Mouse (Mus musculus) spleen, postnatal 14 days (tissue): Measurements from ENCODE around the gene Hoxa1.

Source experiments
- DNase-seq, 2 experiments: peaks; one replicate each; pipeline ENCODE4 v3.0.0; 2021 to 2022; ENCODE audit warnings: low spot score in 2 of 2

Gene Hoxa1

DNA sequence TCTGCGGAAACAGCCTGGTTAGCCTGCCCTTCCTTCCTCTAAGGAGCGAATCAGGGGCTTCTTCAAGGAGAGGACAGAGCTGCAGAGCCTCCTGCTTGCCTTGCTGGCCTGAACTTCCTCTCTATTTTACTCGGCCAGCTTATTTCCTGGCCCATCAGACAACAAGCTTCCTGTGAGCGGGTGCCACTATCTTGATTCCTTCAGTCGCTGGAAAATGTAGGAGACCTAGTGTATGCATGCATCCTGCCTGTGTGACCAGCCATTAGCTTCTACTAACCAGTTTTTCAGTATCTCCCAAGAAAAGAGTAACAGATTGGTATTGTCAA, 12.7 kb upstream of the Hoxa1 start:
- DNase-seq, result no peak

DNA sequence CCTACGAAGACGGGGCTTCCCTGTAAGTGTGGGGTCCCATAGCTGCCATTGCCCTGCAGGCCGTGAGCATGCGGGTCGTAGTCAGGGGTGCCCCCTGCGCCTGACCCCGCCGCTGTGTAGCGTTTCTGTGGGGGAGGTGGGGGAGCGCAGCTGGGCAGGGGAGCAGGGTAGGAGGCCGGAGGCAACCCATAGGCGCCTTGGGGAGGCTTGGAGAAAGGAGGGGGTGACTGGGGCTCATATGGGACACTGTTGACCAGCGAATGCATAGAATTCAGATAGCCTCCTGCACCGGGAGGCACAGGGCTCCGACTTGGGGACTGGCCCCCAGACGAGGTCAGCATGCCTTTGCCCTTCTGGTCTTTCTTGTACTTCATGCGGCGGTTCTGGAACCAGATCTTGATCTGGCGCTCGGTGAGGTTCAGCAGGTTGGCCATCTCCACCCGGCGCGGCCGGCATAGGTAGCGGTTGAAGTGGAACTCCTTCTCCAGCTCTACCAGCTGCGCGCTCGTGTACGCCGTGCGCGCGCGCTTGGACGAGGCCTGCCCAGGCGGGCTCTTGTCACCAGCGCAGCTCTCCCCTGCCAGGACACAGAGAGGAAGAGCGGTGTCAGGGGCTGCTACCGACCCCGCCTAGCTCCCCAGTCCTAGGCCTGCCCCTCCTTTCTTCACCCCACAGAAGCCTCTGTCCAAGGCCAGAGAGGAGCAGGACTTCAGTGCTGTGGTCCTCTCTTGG, 12.2 kb upstream of the Hoxa1 start:
- DNase-seq, result no peak

- DNase-seq, result no peak
These were observed 11.5 kb upstream of the Hoxa1 start for GRCm38 (mm10) chr6:52169499-52170165.

GRCm38 (mm10) chr6:52168191-52169055, 10.3 kb upstream of the Hoxa1 start:
- no peak for DNase-seq

- DNase-seq, result no peak
These were observed 9.6 kb upstream of the Hoxa1 start for GRCm38 (mm10) chr6:52167736-52168161.

GRCm38 (mm10) chr6:52167176-52167575, 9.1 kb upstream of the Hoxa1 start:
- no peak for DNase-seq

GRCm38 (mm10) chr6:52166431-52167077, 8.4 kb upstream of the Hoxa1 start:
- DNase-seq, result no peak

GRCm38 (mm10) chr6:52165441-52166370, 7.6 kb upstream of the Hoxa1 start:
- DNase-seq, result no peak

DNA sequence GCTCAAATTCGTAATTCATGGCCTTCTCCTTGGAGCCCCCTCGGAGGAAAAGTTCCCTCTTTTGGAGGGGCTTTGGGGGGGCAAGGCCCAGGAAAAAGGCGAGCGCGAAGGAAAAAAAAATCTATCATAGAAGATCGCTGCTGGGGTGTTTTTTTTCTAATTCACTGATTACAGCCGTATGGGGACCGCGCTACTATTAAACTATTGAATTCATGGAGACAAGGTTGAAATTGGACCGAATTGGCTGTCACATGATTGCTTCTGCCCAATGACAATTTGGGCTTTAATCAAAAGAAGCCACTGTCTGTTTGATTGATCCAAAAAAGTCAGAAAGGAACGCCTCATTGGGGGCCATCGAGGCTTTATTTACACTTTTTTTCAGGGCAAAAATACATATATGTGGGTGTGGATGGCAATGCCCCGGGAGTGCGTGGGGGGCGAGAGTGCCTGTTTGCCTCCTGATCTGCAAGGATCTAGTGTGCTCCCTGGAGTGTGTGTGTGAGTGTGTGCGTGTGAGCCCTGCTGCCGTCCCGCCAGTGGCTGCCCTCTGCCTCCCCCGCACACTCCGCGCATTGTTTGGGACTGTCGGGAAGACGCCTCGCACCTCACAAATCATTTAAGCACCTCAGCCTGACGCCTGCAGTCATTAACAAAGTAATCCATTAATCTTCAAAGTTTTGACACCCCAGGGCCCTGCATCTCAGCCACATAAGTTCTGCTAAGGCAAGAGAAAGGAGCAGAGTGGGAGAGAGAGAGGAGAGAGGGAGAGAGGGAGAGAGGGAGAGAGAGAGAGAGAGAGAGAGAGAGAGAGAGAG, 6.7 kb upstream of the Hoxa1 start, which contains the start of gene Hoxa2:
Gene Hoxa2 (minus strand): TSS at position 206 of the 815 bp plus-strand sequence.
- no peak for DNase-seq

DNA sequence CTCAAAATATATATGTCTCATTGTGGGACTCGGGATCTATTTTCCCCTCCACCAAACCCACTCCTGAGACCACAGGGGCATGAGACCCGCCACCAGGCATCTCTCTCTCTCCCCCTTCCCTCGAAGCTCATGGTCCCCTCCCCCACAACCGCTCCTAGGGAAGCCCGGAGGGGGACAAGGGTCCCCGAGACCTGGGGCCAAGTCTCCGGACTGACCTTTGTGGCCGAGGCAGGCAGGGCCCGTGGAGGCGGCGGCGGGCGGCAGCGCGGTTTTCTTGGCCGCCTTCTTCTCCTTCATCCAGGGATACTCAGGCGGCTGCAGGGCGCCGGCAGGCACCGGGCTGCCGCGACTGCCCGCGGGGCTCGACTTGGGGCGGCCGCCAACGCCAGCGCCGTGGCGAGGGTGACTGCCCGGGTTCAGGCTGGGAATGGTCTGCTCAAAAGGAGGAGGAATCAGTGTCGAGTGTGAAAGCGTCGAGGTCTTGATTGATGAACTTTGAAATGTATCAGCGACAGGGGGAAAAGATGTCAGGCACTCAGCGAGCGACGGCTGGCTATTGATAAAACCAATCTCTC, 6.0 kb upstream of the Hoxa1 start:
- DNase-seq, result no peak

- no peak for DNase-seq
These were observed 5.4 kb upstream of the Hoxa1 start for GRCm38 (mm10) chr6:52163366-52164031.

DNA sequence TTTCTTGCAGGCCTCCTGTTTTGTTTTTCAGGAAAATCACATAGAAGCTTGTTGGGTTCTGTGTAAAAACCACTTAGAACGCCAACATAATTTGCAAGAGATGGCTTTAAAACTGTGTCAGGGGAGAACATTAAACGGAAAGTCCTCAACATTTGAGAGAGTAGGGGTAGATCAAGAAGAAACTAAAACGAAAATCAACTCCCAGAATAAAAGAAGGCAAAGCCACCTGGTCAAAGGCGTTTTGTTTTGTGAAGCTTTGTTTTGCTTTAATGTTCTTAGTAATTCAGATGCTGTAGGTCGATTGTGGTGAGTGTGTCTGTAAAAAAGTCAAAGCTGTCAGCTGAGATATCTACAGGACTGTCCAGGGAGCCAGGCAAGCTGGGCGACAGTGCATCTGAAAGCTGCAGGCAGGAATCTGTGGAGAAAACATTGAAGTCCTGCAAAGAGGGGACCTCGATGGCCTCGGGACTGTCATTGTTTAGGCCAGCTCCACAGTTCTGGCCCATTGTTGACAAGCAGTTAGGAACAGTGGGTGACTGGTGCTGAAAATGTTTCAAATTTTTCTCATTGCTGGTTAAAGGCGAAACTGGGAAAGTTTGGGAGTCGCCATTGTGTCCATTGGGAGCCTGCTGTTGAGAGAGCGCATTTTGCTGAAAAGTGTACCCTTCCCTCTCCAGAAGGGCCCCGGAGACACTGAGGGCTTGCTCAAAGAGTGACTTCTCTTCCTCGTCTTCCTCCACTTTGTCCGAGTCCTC, 4.7 kb upstream of the Hoxa1 start:
- no peak for DNase-seq

GRCm38 (mm10) chr6:52162093-52162380, 3.9 kb upstream of the Hoxa1 start:
- no peak for DNase-seq

DNA sequence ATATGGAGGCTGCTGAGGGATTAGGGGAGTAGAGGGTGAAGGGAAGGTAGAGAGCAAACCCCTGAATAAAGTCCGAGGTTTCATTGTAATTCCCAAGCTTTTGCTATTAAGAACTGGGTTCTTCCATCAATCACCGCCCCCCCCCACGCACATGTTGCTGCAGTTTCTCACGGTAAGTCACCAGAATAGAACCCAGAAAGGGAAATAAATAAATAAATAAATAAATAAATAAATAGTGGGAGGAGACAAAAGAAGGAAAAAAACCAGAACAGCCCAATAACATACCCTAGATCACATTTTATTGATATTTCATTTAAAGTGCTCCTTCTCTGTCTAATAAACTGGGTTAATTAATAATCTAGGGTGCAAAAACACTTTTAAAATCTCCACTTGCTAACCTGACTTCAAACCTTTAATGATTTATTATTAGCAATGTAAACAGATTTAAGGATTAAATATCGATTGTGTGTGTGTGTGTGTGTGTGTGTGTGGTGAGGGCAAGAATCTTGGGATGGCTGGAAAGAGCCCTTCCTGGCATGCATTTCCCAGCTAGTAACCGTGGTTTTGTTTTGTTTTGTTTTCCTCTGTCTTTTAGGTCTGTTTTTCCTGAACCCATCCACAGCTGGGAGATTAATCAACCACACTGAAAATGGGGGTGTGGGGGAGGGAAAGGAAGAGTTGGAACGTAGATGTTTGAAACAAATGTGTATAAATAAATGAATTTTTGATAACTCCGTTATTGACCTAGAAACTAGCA, 3.4 kb upstream of the Hoxa1 start:
- no peak for DNase-seq

GRCm38 (mm10) chr6:52160511-52161335, 2.6 kb upstream of the Hoxa1 start:
- DNase-seq, result no peak

DNA sequence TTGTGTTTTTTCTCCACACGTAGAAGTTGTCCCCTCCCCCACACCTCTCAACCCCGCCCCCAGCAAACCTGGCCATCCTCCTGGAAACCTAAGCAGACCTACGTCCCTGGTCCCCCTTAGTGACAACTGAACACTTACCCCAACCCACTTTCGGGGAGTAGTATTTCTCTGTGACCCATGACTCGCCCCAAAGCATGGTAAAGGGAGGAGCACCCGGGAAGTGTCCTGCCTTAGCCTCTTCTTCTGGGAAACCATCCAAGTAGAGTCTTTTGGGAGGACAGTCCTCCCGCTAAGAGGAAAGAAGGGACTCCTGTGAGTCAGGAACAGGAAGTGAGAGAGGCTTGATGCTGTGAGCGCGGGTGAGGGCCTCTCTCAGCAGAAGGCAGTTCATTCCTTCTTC, 1.9 kb upstream of the Hoxa1 start:
- DNase-seq, result no peak

- no peak for DNase-seq
These were observed 1.1 kb upstream of the Hoxa1 start for GRCm38 (mm10) chr6:52159164-52159761.
